Mouse (Mus musculus) liver, adult (tissue): ENCODE data around the gene Emc10.

Experiments
- GATA4 ChIP-seq: IDR thresholded peaks from 2 replicates; pipeline ENCODE4 v1.6.1; 2014; ENCODE audit warnings: mild to moderate bottlenecking, low read length; ENCODE audit not compliant: insufficient replicate concordance

The Emc10 gene

GRCm38 (mm10) chr7:44475046-44475614 is 21.2 kb downstream of the Emc10 start:
- TF ChIP-seq GATA4 = no peak

- TF ChIP-seq GATA4 = no peak
Observed at GRCm38 (mm10) chr7:44474419-44474818, 21.9 kb downstream of the Emc10 start.

- no peak for TF ChIP-seq GATA4
Observed at GRCm38 (mm10) chr7:44472961-44473646, 23.2 kb downstream of the Emc10 start.

- TF ChIP-seq GATA4 = no peak
Observed at GRCm38 (mm10) chr7:44472558-44472885, 23.8 kb downstream of the Emc10 start.

- no peak for TF ChIP-seq GATA4
Observed at GRCm38 (mm10) chr7:44471880-44472557, 24.3 kb downstream of the Emc10 start.

GRCm38 (mm10) chr7:44470696-44471612 is 25.4 kb downstream of the Emc10 start:
- no peak for TF ChIP-seq GATA4

GRCm38 (mm10) chr7:44469677-44470675 is 26.4 kb downstream of the Emc10 start:
- no peak for TF ChIP-seq GATA4

- no peak for TF ChIP-seq GATA4
Observed at GRCm38 (mm10) chr7:44468644-44469285, 27.6 kb downstream of the Emc10 start.

GRCm38 (mm10) chr7:44467811-44468411 is 28.4 kb downstream of the Emc10 start, which contains the start of gene Josd2:
TSS of gene Josd2 (plus strand) at chr7:44467980.
- TF ChIP-seq GATA4 = peak; percentile 43; the same call in 1 of the 2 replicates

GRCm38 (mm10) chr7:44466888-44467311 is 29.4 kb downstream of the Emc10 start:
- no peak for TF ChIP-seq GATA4

- no peak for TF ChIP-seq GATA4
Observed at GRCm38 (mm10) chr7:44466006-44466887, 30.1 kb downstream of the Emc10 start.

GRCm38 (mm10) chr7:44465111-44465510 is 31.2 kb downstream of the Emc10 start, which contains the start of gene Aspdh:
TSS of gene Aspdh (plus strand) at chr7:44465391.
- TF ChIP-seq GATA4 = no peak
